Mouse (Mus musculus) MEL (cell line): ENCODE measurements around the gene Phtf2. TPM values are rescaled to one million over a fixed set of nuclear protein-coding genes. Genes with fewer than 3 reads are reported as not detected.

Source experiments
- DNase-seq: peaks from one replicate; pipeline ENCODE4 v3.0.0; 2011; ENCODE audit warnings: low read depth, low spot score
- H3K27ac ChIP-seq: 2 replicates; pipeline ENCODE4 v1.5.1; 2012; ENCODE audit warnings: low read depth, mild to moderate bottlenecking, control low read depth, low read length, moderate library complexity; ENCODE audit not compliant: control insufficient read depth
- H3K27me3 ChIP-seq, 2 experiments: fragments of 150-350 bp in 1 of 2; sonication (generic) in 1 of 2; 2 replicates each; pipeline ENCODE4 v1.6.1; 2012; ENCODE audit warnings: low read length in 2 of 2, mild to moderate bottlenecking in 2 of 2, improper control_type of control experiment in 1 of 2, moderate library complexity in 1 of 2; ENCODE audit not compliant: insufficient read depth in 2 of 2, control insufficient read depth in 1 of 2
- H3K36me3 ChIP-seq, 2 experiments: 2 replicates each; pipeline ENCODE4 v1.6.1; 2012 to 2014; ENCODE audit warnings: low read length in 2 of 2, improper control_type of control experiment in 1 of 2, inconsistent platforms in 1 of 2, mild to moderate bottlenecking in 1 of 2; ENCODE audit not compliant: insufficient read depth in 2 of 2, control insufficient read depth in 1 of 2
- H3K4me1 ChIP-seq, 2 experiments: fragments of 150-350 bp in 1 of 2; sonication (generic) in 1 of 2; 2 replicates each; pipeline ENCODE4 v1.6.1; 2012; ENCODE audit warnings: low read length in 2 of 2, improper control_type of control experiment in 1 of 2, mild to moderate bottlenecking in 1 of 2; ENCODE audit not compliant: insufficient read depth in 2 of 2, control insufficient read depth in 1 of 2
- H3K4me3 ChIP-seq, 2 experiments: fragments of 150-350 bp in 1 of 2; sonication (generic) in 1 of 2; 2 replicates each; pipeline ENCODE4 v1.5.1; 2012; ENCODE audit warnings: low read depth in 2 of 2, low read length in 2 of 2, mild to moderate bottlenecking in 2 of 2, moderate library complexity in 2 of 2, control low read depth in 1 of 2, improper control_type of control experiment in 1 of 2; ENCODE audit not compliant: control insufficient read depth in 1 of 2, insufficient read depth in 1 of 2
- H3K79me2 ChIP-seq: 2 replicates; pipeline ENCODE4 v1.6.1; 2012; ENCODE audit warnings: mild to moderate bottlenecking, low read length, moderate library complexity; ENCODE audit not compliant: control insufficient read depth, poor library complexity, insufficient read depth
- H3K9ac ChIP-seq: 2 replicates; pipeline ENCODE4 v1.6.1; 2012; ENCODE audit warnings: low read depth, mild to moderate bottlenecking, control low read depth, low read length, moderate library complexity; ENCODE audit not compliant: control insufficient read depth, poor library complexity, severe bottlenecking
- H3K9me3 ChIP-seq: fragments of 150-350 bp; sonication (generic); replicated peaks from 2 replicates; pipeline ENCODE4 v1.6.1; 2012; ENCODE audit warnings: mild to moderate bottlenecking, low read length, improper control_type of control experiment, moderate library complexity; ENCODE audit not compliant: insufficient read depth
- BHLHE40 ChIP-seq: IDR thresholded peaks from 2 replicates; pipeline ENCODE4 v1.6.1; 2012; ENCODE audit warnings: low read depth, mild to moderate bottlenecking, inconsistent platforms, low read length, improper control_type of control experiment, borderline replicate concordance
- CTCF ChIP-seq, 3 experiments: IDR thresholded peaks in 2 of 3; conservative IDR thresholded peaks in 1 of 3; 2 replicates each; pipeline ENCODE4 v1.5.1; 2011 to 2012; ENCODE audit warnings: low read length in 3 of 3, low read depth in 2 of 3, mild to moderate bottlenecking in 2 of 3, improper control_type of control experiment in 1 of 3, inconsistent platforms in 1 of 3, mixed read lengths in 1 of 3, moderate library complexity in 1 of 3; ENCODE audit not compliant: control insufficient read depth in 1 of 3, insufficient read depth in 1 of 3, poor library complexity in 1 of 3, severe bottlenecking in 1 of 3
- EP300 ChIP-seq, 2 experiments: IDR thresholded peaks; 2 replicates each; pipeline ENCODE4 v1.6.1; 2011; ENCODE audit warnings: improper control_type of control experiment in 2 of 2, low read length in 2 of 2, low read depth in 1 of 2, mild to moderate bottlenecking in 1 of 2
- ETS1 ChIP-seq: IDR thresholded peaks from 2 replicates; pipeline ENCODE4 v1.6.1; 2012; ENCODE audit warnings: low read depth, mild to moderate bottlenecking, inconsistent platforms, low read length, improper control_type of control experiment, moderate library complexity
- GATA1 ChIP-seq: IDR thresholded peaks from 2 replicates; pipeline ENCODE4 v1.6.1; 2011; ENCODE audit warnings: low read depth, low read length, improper control_type of control experiment
- JUND ChIP-seq: IDR thresholded peaks from 2 replicates; pipeline ENCODE4 v1.6.1; 2011; ENCODE audit warnings: low read depth, mild to moderate bottlenecking, improper control_type of control experiment, low read length
- MAX ChIP-seq: IDR thresholded peaks from 2 replicates; pipeline ENCODE4 v1.6.1; 2011; ENCODE audit warnings: low read length, improper control_type of control experiment
- MEF2A ChIP-seq: IDR thresholded peaks from 2 replicates; pipeline ENCODE4 v1.6.1; 2014; ENCODE audit warnings: low read depth, mild to moderate bottlenecking, inconsistent platforms, low read length, improper control_type of control experiment; ENCODE audit not compliant: poor library complexity, insufficient replicate concordance, severe bottlenecking; ENCODE audit errors: extremely low read depth
- MXI1 ChIP-seq: IDR thresholded peaks from 2 replicates; pipeline ENCODE4 v1.6.1; 2011; ENCODE audit warnings: mild to moderate bottlenecking, low read depth, low read length, improper control_type of control experiment
- MYB ChIP-seq: IDR thresholded peaks from 2 replicates; pipeline ENCODE4 v1.6.1; 2011; ENCODE audit warnings: mild to moderate bottlenecking, low read depth, low read length, improper control_type of control experiment
- MYC ChIP-seq: IDR thresholded peaks from 2 replicates; pipeline ENCODE4 v1.6.1; 2011; ENCODE audit warnings: low read depth, mild to moderate bottlenecking, low read length, improper control_type of control experiment, moderate library complexity
- RCOR1 ChIP-seq: IDR thresholded peaks from 2 replicates; pipeline ENCODE4 v1.6.1; 2012; ENCODE audit warnings: low read depth, mild to moderate bottlenecking, inconsistent platforms, low read length, improper control_type of control experiment
- SIN3A ChIP-seq: IDR thresholded peaks from 2 replicates; pipeline ENCODE4 v1.6.1; 2012; ENCODE audit warnings: low read length, improper control_type of control experiment, inconsistent platforms
- SMC3 ChIP-seq: IDR thresholded peaks from 2 replicates; pipeline ENCODE4 v1.6.1; 2011; ENCODE audit warnings: low read depth, low read length, improper control_type of control experiment
- TAL1 ChIP-seq: IDR thresholded peaks from 2 replicates; pipeline ENCODE4 v1.6.1; 2012; ENCODE audit warnings: mild to moderate bottlenecking, inconsistent platforms, low read length, moderate library complexity, mixed read lengths
- TCF12 ChIP-seq: IDR thresholded peaks from 2 replicates; pipeline ENCODE4 v1.6.1; 2014; ENCODE audit warnings: low read depth, mild to moderate bottlenecking, inconsistent platforms, low read length, improper control_type of control experiment, moderate library complexity
- UBTF ChIP-seq: IDR thresholded peaks from 2 replicates; pipeline ENCODE4 v1.6.1; 2012; ENCODE audit warnings: low read depth, mild to moderate bottlenecking, inconsistent platforms, low read length, improper control_type of control experiment, moderate library complexity, borderline replicate concordance; ENCODE audit not compliant: insufficient read depth
- USF1 ChIP-seq: IDR thresholded peaks from 2 replicates; pipeline ENCODE4 v1.6.1; 2014; ENCODE audit warnings: low read depth, mild to moderate bottlenecking, inconsistent platforms, low read length, improper control_type of control experiment, moderate library complexity
- ZMIZ1 ChIP-seq: IDR thresholded peaks from 2 replicates; pipeline ENCODE4 v1.6.1; 2012; ENCODE audit warnings: low read depth, mild to moderate bottlenecking, inconsistent platforms, low read length, improper control_type of control experiment, moderate library complexity
- ZNF384 ChIP-seq: IDR thresholded peaks from 2 replicates; pipeline ENCODE4 v1.6.1; 2012; ENCODE audit warnings: low read depth, mild to moderate bottlenecking, inconsistent platforms, low read length, improper control_type of control experiment
- polyA plus RNA-seq, 2 experiments: library from polyadenylated mRNA; stranded (reverse) in 1 of 2; unstranded in 1 of 2; fragments of >175 nt in 1 of 2; fragments of >200 nt in 1 of 2; gene quantifications; 2 replicates each; pipeline versions ENCODE4 v1.2.1 to v1.2.4; 2012; ENCODE audit warnings: low replicate concordance in 2 of 2, low read depth in 1 of 2; ENCODE audit not compliant: insufficient read length in 2 of 2, insufficient read depth in 1 of 2, missing spikeins in 1 of 2
- total RNA-seq: library from RNA; depleted of rRNA; stranded (reverse); fragments of 300-350 nt; gene quantifications from 2 replicates; pipeline ENCODE4 v1.2.3, GENCODE M21; 2012

The Phtf2 gene
- total and polyA plus RNA-seq, 3 experiments = 20.0 TPM; not detected in 1

GRCm38 (mm10) chr5:20881915-20882800 lies at the start of gene Phtf2, which contains the start of gene Tmem60 (continued):
- TF ChIP-seq UBTF (0 out of 2 replicates have a peak, but pooled peaks have one; percentile 76), MYB (no peak), CTCF (IDR thresholded peaks at IDR 0.05 in 2 of 3, conservative IDR thresholded peaks at IDR 0.05 in 1 of 3; ENCODE audit: control insufficient read depth in 1 of 3, insufficient read depth in 1 of 3, low read depth in 2 of 3, low read length in 3 of 3, poor library complexity in 1 of 3, severe bottlenecking in 1 of 3) (no peak), MEF2A (no peak)
- TF ChIP-seq, all 39 proteins: peak for 19

GRCm38 (mm10) chr5:20931300-20931699 lies 49.4 kb upstream of the Phtf2 start:
- TF ChIP-seq TAL1 (peak; percentile 74), TCF12 (peak; percentile 72), CTCF (IDR thresholded peaks at IDR 0.05 in 2 of 3, conservative IDR thresholded peaks at IDR 0.05 in 1 of 3; ENCODE audit: control insufficient read depth in 1 of 3, insufficient read depth in 1 of 3, low read depth in 2 of 3, low read length in 3 of 3, poor library complexity in 1 of 3, severe bottlenecking in 1 of 3) (no peak), SMC3 (no peak), MYC (peak; percentile 89), USF1 (peak; percentile 60), MXI1 (peak; percentile 95), GATA1 (peak; percentile 85), MEF2A (no peak), JUND (0 out of 2 replicates have a peak, but pooled peaks have one; percentile 36), SIN3A (peak; percentile 85), ZMIZ1 (no peak), BHLHE40 (peak; percentile 98), MAX (peak; percentile 89), RCOR1 (peak; percentile 66), ETS1 (peak; percentile 94), ZNF384 (peak; percentile 87), EP300 (IDR thresholded peaks at IDR 0.05; ENCODE audit: low read depth in 1 of 2, low read length in 2 of 2) (peak; percentile 68 to 84)
- peaks cover 33 to 47% of the 10 kb centered on the region in 2 experiments for H3K4me1 ChIP-seq

More at GRCm38 (mm10) chr5:20931300-20931699, 49.4 kb upstream of the Phtf2 start:
- H3K4me3 ChIP-seq = no peak overlapping the region
- H3K27me3 ChIP-seq = no peaks in the 10 kb centered on the region
- H3K9me3 ChIP-seq = no peaks in the 10 kb centered on the region
- peak overlapping the region; percentile 87 for H3K27ac ChIP-seq
- DNase-seq = peak; percentile 72
- peaks cover 35% of the 10 kb centered on the region for H3K79me2 ChIP-seq
- no peak overlapping the region; the same call in 1 of the 2 replicates for H3K9ac ChIP-seq
- H3K36me3 ChIP-seq = peaks cover 10 to 61% of the 10 kb centered on the region in 2 experiments
